Mouse (Mus musculus): ENCODE results near the gene Plcd4. TPM values are rescaled to one million over a fixed set of nuclear protein-coding genes. Genes with fewer than 3 reads are reported as not detected.

The Plcd4 gene
- total RNA-seq, 2 experiments from 2014 or later, result not detected

GRCm38 (mm10) chr1:74594434-74594833 lies 51.7 kb downstream of the Plcd4 start:
- ATAC-seq (ENCODE audit: poor library complexity, severe bottlenecking), result peak; percentile 92

- ATAC-seq (ENCODE audit: poor library complexity, severe bottlenecking), result peak; percentile 62; the same call in 1 of the 2 replicates
Measured at GRCm38 (mm10) chr1:74600501-74601266, 58.0 kb downstream of the Plcd4 start.

GRCm38 (mm10) chr1:74601267-74601962 lies 58.7 kb downstream of the Plcd4 start, which contains the start of the genes Rnf25 and Stk36:
Rnf25 (minus strand) TSS chr1:74601397.
Stk36 (plus strand) TSS chr1:74601445.
- ATAC-seq (ENCODE audit: poor library complexity, severe bottlenecking), result peak; percentile 99

Other genes with a start within 250 kb of the Plcd4 start
- gene Tmbim1, start 237.3 kb upstream of the Plcd4 start, total RNA-seq (2015), result 13.6 and 15.5 TPM in 2 replicates
- 11.3 and 13.8 TPM in 2 replicates for gene Tmbim1, start 237.3 kb upstream of the Plcd4 start, total RNA-seq (2017)
- 0.07 TPM in 1 of 2 replicates, not detected in the other for gene Catip, start 180.8 kb upstream of the Plcd4 start, total RNA-seq (2015)
- 0.26 TPM in 1 of 2 replicates, not detected in the other for gene Catip, start 180.8 kb upstream of the Plcd4 start, total RNA-seq (2017)
- 54.7 and 60.8 TPM in 2 replicates for gene Slc11a1, start 167.7 kb upstream of the Plcd4 start, total RNA-seq (2015)
- 46.2 and 48.1 TPM in 2 replicates for gene Slc11a1, start 167.7 kb upstream of the Plcd4 start, total RNA-seq (2017)
- gene Ctdsp1, start 151.4 kb upstream of the Plcd4 start, total RNA-seq (2015), result 130 and 145 TPM in 2 replicates
- gene Ctdsp1, start 151.4 kb upstream of the Plcd4 start, total RNA-seq (2017), result 53.2 and 61.1 TPM in 2 replicates
- not detected in 2 replicates for gene Vil1, start 133.5 kb upstream of the Plcd4 start, total RNA-seq (2015)
- not detected in 2 replicates for gene Vil1, start 133.5 kb upstream of the Plcd4 start, total RNA-seq (2017)
- 36.8 and 40.0 TPM in 2 replicates for gene Cnot9, start 36.8 kb upstream of the Plcd4 start, total RNA-seq (2015)
- gene Cnot9, start 36.8 kb upstream of the Plcd4 start, total RNA-seq (2017), result 58.0 and 71.2 TPM in 2 replicates
- 14.7 and 18.0 TPM in 2 replicates for gene Usp37, start 1.4 kb downstream of the Plcd4 start, total RNA-seq (2015)
- gene Usp37, start 1.4 kb downstream of the Plcd4 start, total RNA-seq (2017), result 23.0 and 26.4 TPM in 2 replicates
- gene Zfp142, start 45.4 kb downstream of the Plcd4 start, total RNA-seq (2015), result 14.5 and 16.2 TPM in 2 replicates
- 6.2 and 7.2 TPM in 2 replicates for gene Zfp142, start 45.4 kb downstream of the Plcd4 start, total RNA-seq (2017)
- gene Bcs1l, start 45.4 kb downstream of the Plcd4 start, total RNA-seq (2015), result 9.8 and 9.9 TPM in 2 replicates
- gene Bcs1l, start 45.4 kb downstream of the Plcd4 start, total RNA-seq (2017), result 8.3 and 10.9 TPM in 2 replicates
- 24.5 and 27.6 TPM in 2 replicates for gene Rnf25, start 58.5 kb downstream of the Plcd4 start, total RNA-seq (2015)
- gene Rnf25, start 58.5 kb downstream of the Plcd4 start, total RNA-seq (2017), result 38.1 and 41.3 TPM in 2 replicates
- gene Stk36, start 58.6 kb downstream of the Plcd4 start, total RNA-seq (2015), result 1.8 TPM in 1 of 2 replicates, not detected in the other
- not detected in 2 replicates for gene Stk36, start 58.6 kb downstream of the Plcd4 start, total RNA-seq (2017)
- 9.3 and 10.1 TPM in 2 replicates for gene Ttll4, start 118.9 kb downstream of the Plcd4 start, total RNA-seq (2015)
- 9.4 and 12.2 TPM in 2 replicates for gene Ttll4, start 118.9 kb downstream of the Plcd4 start, total RNA-seq (2017)
- 73.8 and 76.6 TPM in 2 replicates for gene Cyp27a1, start 170.7 kb downstream of the Plcd4 start, total RNA-seq (2015)
- 72.2 and 76.2 TPM in 2 replicates for gene Cyp27a1, start 170.7 kb downstream of the Plcd4 start, total RNA-seq (2017)
- gene Prkag3, start 206.3 kb downstream of the Plcd4 start, total RNA-seq (2015), result not detected in 2 replicates
- gene Prkag3, start 206.3 kb downstream of the Plcd4 start, total RNA-seq (2017), result not detected in 2 replicates
- gene Wnt6, start 229.0 kb downstream of the Plcd4 start, total RNA-seq (2015), result 0.11 and 0.14 TPM in 2 replicates
- 0.55 and 1.1 TPM in 2 replicates for gene Wnt6, start 229.0 kb downstream of the Plcd4 start, total RNA-seq (2017)
- gene Wnt10a, start 248.6 kb downstream of the Plcd4 start, total RNA-seq (2015), result not detected in 2 replicates
- not detected in 2 replicates for gene Wnt10a, start 248.6 kb downstream of the Plcd4 start, total RNA-seq (2017)

Measured in megakaryocyte, adult 5-6 weeks (primary cell).